Mouse (Mus musculus) spleen, adult 2 months (tissue): ENCODE results near the gene Hsf2bp. TPM values are rescaled to one million over a fixed set of nuclear protein-coding genes. Genes with fewer than 3 reads are reported as not detected.

Experiments used
- DNase-seq, 2 experiments: peaks; one replicate each; pipeline versions ENCODE4 v3.0.0 to v3.0.0-alpha.2; 2012 to 2021; ENCODE audit warnings: low spot score in 2 of 2, low read depth in 1 of 2
- H3K27ac ChIP-seq: fragments of 200-500 bp; 2 replicates; pipeline ENCODE4 v1.5.1; 2012; ENCODE audit warnings: low read length, inconsistent platforms; ENCODE audit not compliant: insufficient read depth
- H3K27me3 ChIP-seq: fragments of 200-500 bp; 2 replicates; pipeline ENCODE4 v1.6.1; 2012; ENCODE audit warnings: mild to moderate bottlenecking, moderate library complexity, low read length, inconsistent platforms; ENCODE audit not compliant: control insufficient read depth, insufficient read depth
- H3K36me3 ChIP-seq: fragments of 200-500 bp; 2 replicates; pipeline ENCODE4 v1.6.1; 2012; ENCODE audit warnings: mild to moderate bottlenecking, low read length, inconsistent platforms; ENCODE audit not compliant: control insufficient read depth, insufficient read depth
- H3K4me1 ChIP-seq: fragments of 200-500 bp; 2 replicates; pipeline ENCODE4 v1.6.1; 2011; ENCODE audit warnings: inconsistent platforms; ENCODE audit not compliant: control insufficient read depth, insufficient read depth, insufficient read length
- H3K4me3 ChIP-seq: fragments of 200-500 bp; 2 replicates; pipeline ENCODE4 v1.5.1; 2011; ENCODE audit warnings: mild to moderate bottlenecking, inconsistent platforms; ENCODE audit not compliant: insufficient read depth, insufficient read length; ENCODE audit errors: extremely low read depth
- CTCF ChIP-seq: fragments of 200-500 bp; IDR thresholded peaks from 2 replicates; pipeline ENCODE4 v1.5.1; 2011; ENCODE audit warnings: mild to moderate bottlenecking, inconsistent platforms; ENCODE audit not compliant: insufficient read depth, insufficient read length, insufficient replicate concordance; ENCODE audit errors: extremely low read depth
- POLR2A ChIP-seq: fragments of 200-500 bp; IDR thresholded peaks from 2 replicates; pipeline ENCODE4 v1.6.1; 2011; ENCODE audit warnings: low read depth, low read length, inconsistent platforms
- WGBS: fragments of 180-500 bp; shearing (Covaris S2); methylation state at CpG from one replicate; pipeline ENCODE4 v1.1.7; 2018; 5-methylcytosine and 5-hydroxymethylcytosine counted together
- polyA plus RNA-seq: library from polyadenylated mRNA; depleted of rRNA; stranded (reverse); fragments of >200 nt; gene quantifications from 2 replicates; pipeline ENCODE4 v1.2.3, GENCODE M21; 2012

Hsf2bp gene
- polyA plus RNA-seq, 1 experiment: 0.15 TPM

DNA sequence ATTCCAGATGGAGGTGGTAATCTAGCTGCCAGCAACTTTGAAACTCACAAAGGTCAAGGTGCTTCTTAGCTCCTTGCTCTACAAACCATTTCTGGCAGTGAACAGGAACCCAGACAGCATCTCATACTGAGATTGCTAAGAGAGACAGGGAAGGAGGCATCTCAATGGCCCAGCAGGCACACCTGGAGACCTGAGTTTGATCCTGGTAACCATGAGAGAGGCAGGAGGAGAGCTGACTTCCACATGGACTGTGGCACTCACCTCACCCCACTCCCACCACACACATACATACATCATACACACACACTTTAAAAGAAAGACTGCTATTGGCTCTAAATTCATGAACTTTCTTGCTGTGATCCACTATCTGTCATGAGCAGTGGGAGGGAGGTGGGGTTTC, 59.0 kb downstream of the Hsf2bp start:
- DNase-seq: no peak
- TF ChIP-seq POLR2A: no peak
- no peak for TF ChIP-seq CTCF
- H3K27ac ChIP-seq: no peak overlapping the region
- H3K4me1 ChIP-seq: no peaks in the 10 kb centered on the region
- no peak overlapping the region for H3K4me3 ChIP-seq
- H3K27me3 ChIP-seq: no peaks in the 10 kb centered on the region
- no peaks in the 10 kb centered on the region for H3K36me3 ChIP-seq

DNA sequence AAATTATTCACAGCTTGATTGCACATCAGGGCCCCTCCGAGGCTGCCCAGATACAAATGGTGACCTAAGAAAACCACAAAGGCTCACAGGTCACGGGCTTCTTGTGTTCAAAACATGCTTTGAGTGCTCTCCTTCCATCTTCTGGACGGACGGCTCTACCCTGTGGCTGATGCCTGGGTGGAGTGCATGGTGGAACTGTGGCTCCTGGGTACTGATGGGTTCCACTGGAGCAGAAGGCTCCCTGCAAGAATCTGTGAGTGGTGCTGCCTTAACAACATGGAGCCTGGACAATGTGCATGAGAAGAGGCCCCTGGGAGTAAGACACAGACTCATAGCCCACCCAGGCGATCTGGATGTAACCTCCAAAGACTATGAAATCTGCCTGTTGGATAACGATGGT, 59.6 kb downstream of the Hsf2bp start:
- DNase-seq: no peak
- TF ChIP-seq POLR2A (no peak), CTCF (no peak)
- H3K36me3 ChIP-seq: no peaks in the 10 kb centered on the region
- H3K27me3 ChIP-seq: no peaks in the 10 kb centered on the region
- no peak overlapping the region for H3K4me3 ChIP-seq
- WGBS: 85% methylated on average over 6 of the region's 6 CpGs
- H3K27ac ChIP-seq: no peak overlapping the region
- H3K4me1 ChIP-seq: no peaks in the 10 kb centered on the region

DNA sequence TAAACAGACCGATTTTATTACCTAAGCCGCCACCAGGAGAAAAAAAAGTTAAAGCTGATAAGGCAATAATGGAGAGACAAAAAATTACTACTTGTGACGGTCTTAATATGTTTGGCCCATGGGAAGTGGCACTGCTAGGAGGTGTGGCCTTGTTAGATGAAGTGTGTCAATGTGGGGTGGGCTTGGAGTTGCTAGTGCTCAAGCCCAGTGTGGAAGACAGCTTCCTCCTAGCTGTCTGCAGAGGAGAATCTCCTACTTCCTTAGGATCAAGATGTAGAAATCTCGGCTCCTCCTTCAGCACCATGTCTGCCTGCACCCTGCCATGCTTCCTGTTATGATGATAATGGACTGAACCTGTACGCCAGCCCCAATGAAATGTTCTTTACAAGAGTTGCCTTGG, 61.5 kb downstream of the Hsf2bp start:
- H3K4me1 ChIP-seq: no peaks in the 10 kb centered on the region
- no peak overlapping the region for H3K4me3 ChIP-seq
- no peak for DNase-seq
- no peaks in the 10 kb centered on the region for H3K27me3 ChIP-seq
- TF ChIP-seq CTCF (no peak), POLR2A (no peak)
- H3K27ac ChIP-seq: no peak overlapping the region
- no peaks in the 10 kb centered on the region for H3K36me3 ChIP-seq
- 79% methylated on average over 5 of the region's 5 CpGs for whole genome bisulfite sequencing

DNA sequence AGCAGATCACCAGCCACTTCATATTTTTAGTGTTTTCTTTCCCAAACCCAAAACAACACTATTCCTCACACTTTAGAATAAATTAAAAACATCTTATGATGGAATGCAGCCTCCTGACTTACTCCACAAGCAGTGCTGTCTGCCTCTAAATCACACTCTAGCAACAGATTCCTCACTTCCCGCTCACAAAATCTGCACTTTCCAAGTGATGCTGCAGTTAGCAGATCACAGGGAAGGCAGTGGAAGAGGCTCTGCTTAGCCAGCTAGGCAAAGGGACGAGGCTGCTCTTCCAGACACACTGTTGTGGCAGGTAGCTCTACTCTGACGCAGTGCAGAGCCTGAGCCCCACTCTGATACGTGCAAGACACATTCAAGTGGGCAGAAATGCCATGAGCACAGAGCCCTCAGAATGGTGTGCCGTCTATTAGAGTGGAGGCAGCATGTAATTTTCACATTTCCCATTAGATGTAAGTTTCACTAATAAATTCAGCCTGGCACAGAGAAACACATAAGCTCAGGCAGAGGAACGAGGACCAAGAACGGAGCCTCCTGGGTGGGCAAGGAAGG, 62.4 kb downstream of the Hsf2bp start:
- Histone ChIP-seq H3K27ac (no peak overlapping the region), H3K27me3 (no peaks in the 10 kb centered on the region), H3K36me3 (no peaks in the 10 kb centered on the region), H3K4me1 (no peaks in the 10 kb centered on the region), H3K4me3 (no peak overlapping the region)
- no peak for TF ChIP-seq POLR2A
- no peak for TF ChIP-seq CTCF
- 88% methylated on average over 7 of the region's 7 CpGs for WGBS
- no peak for DNase-seq

DNA sequence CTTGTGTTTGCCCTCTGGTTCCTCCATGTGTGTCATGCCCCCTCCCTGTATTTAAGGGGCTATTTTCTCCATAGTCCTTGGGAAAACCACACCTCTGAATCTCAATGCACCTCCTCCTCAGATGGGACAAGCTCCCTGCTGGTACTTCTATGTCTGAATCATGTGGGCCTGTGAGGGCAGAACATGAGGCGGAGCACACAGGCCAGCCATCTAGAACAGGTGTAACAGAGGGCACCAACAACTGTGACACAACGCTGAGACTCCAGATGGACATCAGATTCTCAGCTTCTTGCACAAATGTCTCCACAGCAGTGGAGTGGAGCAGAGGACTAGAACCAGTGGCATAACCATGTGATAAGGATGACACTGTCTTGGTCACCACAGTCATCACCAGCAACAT, 65.3 kb downstream of the Hsf2bp start:
- no peak for DNase-seq
- Histone ChIP-seq H3K36me3 (no peaks in the 10 kb centered on the region), H3K27me3 (no peaks in the 10 kb centered on the region), H3K27ac (no peak overlapping the region), H3K4me3 (no peak overlapping the region), H3K4me1 (peaks cover 5% of the 10 kb centered on the region)
- WGBS: 92% methylated on average over 2 of the region's 2 CpGs
- TF ChIP-seq CTCF: no peak
- TF ChIP-seq POLR2A: no peak

DNA sequence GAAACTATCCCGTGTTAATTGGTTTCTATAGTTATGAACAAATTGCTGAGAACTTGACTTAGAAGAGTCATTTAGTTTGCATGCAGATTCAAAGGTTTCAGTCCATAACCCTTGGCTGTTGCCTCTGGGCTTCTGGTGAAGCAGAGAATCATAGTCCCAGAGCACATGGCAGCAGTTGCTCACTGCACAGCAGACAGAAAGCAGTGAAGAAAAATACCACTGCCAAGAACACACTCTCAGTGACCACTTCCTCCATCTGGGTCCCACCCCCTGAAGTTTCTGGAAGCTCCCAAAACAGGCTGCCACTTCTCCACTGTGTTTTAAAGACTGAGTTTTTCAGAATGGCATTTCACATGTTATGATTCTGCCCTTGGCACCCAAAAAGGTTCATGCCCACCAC, 67.3 kb downstream of the Hsf2bp start:
- Histone ChIP-seq H3K27me3 (no peaks in the 10 kb centered on the region), H3K36me3 (no peaks in the 10 kb centered on the region), H3K4me3 (no peak overlapping the region), H3K27ac (no peak overlapping the region), H3K4me1 (peaks cover 5% of the 10 kb centered on the region)
- TF ChIP-seq POLR2A: no peak
- no peak for TF ChIP-seq CTCF
- 79% methylated on average over 1 of the region's 1 CpGs for WGBS
- DNase-seq: no peak

DNA sequence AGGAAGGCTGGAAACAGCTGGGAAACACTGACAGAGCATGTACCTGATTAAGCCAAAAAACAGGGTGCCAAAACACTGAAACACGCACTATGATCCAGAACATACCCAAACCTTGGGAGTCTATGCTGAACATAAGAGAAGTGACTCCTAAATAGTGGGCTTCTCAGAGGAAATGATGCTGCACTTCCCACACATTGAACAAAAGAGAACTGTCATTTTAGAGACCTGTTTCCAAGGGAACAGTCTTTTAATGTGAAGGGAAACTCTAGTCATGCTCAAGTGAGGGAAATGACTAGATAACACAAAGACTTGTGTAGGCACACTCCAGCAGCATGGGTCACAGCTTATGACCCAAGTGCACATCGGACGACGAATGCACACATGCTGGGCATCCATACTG, 68.8 kb downstream of the Hsf2bp start:
- DNase-seq: no peak
- WGBS: 75% methylated on average over 4 of the region's 4 CpGs
- H3K36me3 ChIP-seq: no peaks in the 10 kb centered on the region
- no peak overlapping the region; the same call in 1 of the 2 replicates for H3K27ac ChIP-seq
- no peaks in the 10 kb centered on the region for H3K27me3 ChIP-seq
- peaks cover 5% of the 10 kb centered on the region for H3K4me1 ChIP-seq
- H3K4me3 ChIP-seq: no peak overlapping the region
- TF ChIP-seq POLR2A (no peak), CTCF (no peak)
